ENCODE assay signal across 26 mouse cellular contexts in genomic region chr15:12546781-12547180, GRCm38 (mm10).
DNase-seq lines count a peak whose midpoint lies in the region; ATAC-seq lines count a peak whose summit lies in the region.
"Had no signal": no experiment of that assay in that cellular context is flagged by ENCODE, and none has a peak within 500 bp of the region (broad histone marks: within the 10 kb centered on the region; RNA-seq: fewer than 3 reads in every experiment).

No protein-coding gene starts in this region.

- no peaks in the 10 kb centered on the region for H3K27me3 ChIP-seq in heart, embryonic 11.5 days (ENCODE audit: control insufficient read depth, insufficient read depth, low read length)
- no peaks in the 10 kb centered on the region for H3K27me3 ChIP-seq in heart, embryonic 12.5 days (replicated peaks)
- no peaks in the 10 kb centered on the region for H3K27me3 ChIP-seq in kidney, embryonic 16.5 days (ENCODE audit: insufficient read depth, low read length)
- H3K27me3 ChIP-seq in midbrain, embryonic 16.5 days (ENCODE audit: control insufficient read depth, insufficient read depth, low read depth, low read length): no peaks in the 10 kb centered on the region
- H3K27me3 ChIP-seq in midbrain, embryonic 15.5 days (replicated peaks): peaks cover 3% of the 10 kb centered on the region; the same call in 1 of the 2 replicates
- no peaks in the 10 kb centered on the region for H3K27me3 ChIP-seq in stomach, embryonic 15.5 days (replicated peaks)
- H3K27me3 ChIP-seq: lung, embryonic 15.5 days had no signal

- no peak overlapping the region for H3K4me3 ChIP-seq in heart, embryonic 11.5 days (ENCODE audit: low read depth, low read length)
- H3K4me3 ChIP-seq in heart, embryonic 12.5 days: no peak overlapping the region
- peak overlapping the region; percentile 24 for H3K4me3 ChIP-seq in kidney, embryonic 16.5 days (ENCODE audit: low read length)
- no peak overlapping the region for H3K4me3 ChIP-seq in midbrain, embryonic 16.5 days (ENCODE audit: low read depth, low read length)
- H3K4me3 ChIP-seq in midbrain, embryonic 15.5 days: no peak overlapping the region
- no peak overlapping the region for H3K4me3 ChIP-seq in stomach, embryonic 15.5 days (replicated peaks)
- H3K4me3 ChIP-seq: forebrain, embryonic 10.5 days; heart, embryonic 10.5 days; hindbrain, embryonic 12.5 days; layer of hippocampus, adult 2 months; liver, embryonic 13.5 days; megakaryocyte, embryonic 14.5 days; midbrain, embryonic 13.5 days; neural tube, embryonic 12.5 days had no signal

- 0 out of 2 replicates have a peak overlapping the region, but pooled peaks have one; percentile 16 for H3K9ac ChIP-seq in heart, embryonic 11.5 days (ENCODE audit: low read depth, low read length)
- H3K9ac ChIP-seq in heart, embryonic 12.5 days: no peak overlapping the region
- H3K9ac ChIP-seq in kidney, embryonic 16.5 days (replicated peaks; ENCODE audit: low read length): peak overlapping the region; percentile 48; the same call in 1 of the 2 replicates
- no peak overlapping the region for H3K9ac ChIP-seq in midbrain, embryonic 16.5 days (ENCODE audit: low read depth, low read length)
- H3K9ac ChIP-seq in midbrain, embryonic 15.5 days: no peak overlapping the region
- no peak overlapping the region for H3K9ac ChIP-seq in stomach, embryonic 15.5 days
- H3K9ac ChIP-seq: hindbrain, embryonic 12.5 days; liver, embryonic 13.5 days; lung, embryonic 15.5 days; midbrain, embryonic 13.5 days; neural tube, embryonic 12.5 days had no signal

- no peak for ATAC-seq in heart, embryonic 11.5 days (replicated peaks; ENCODE audit: insufficient number of reproducible peaks, low FRiP score, low TSS enrichment)
- no peak for ATAC-seq in heart, embryonic 12.5 days (ENCODE audit: insufficient number of reproducible peaks, low FRiP score)
- ATAC-seq in kidney, embryonic 16.5 days (ENCODE audit: low FRiP score, low TSS enrichment): no peak
- no peak for ATAC-seq in midbrain, embryonic 16.5 days
- no peak for ATAC-seq in midbrain, embryonic 15.5 days (replicated peaks)
- no peak for ATAC-seq in stomach, embryonic 15.5 days (ENCODE audit: insufficient read depth, low FRiP score, low read depth)
- ATAC-seq: forebrain, embryonic 16.5 days; midbrain, embryonic 13.5 days had no signal

- no peak overlapping the region for H3K27ac ChIP-seq in heart, embryonic 11.5 days (ENCODE audit: low read depth, low read length)
- no peak overlapping the region for H3K27ac ChIP-seq in heart, embryonic 12.5 days (ENCODE audit: poor library complexity, severe bottlenecking)
- peak overlapping the region; percentile 38; the same call in 1 of the 2 replicates for H3K27ac ChIP-seq in kidney, embryonic 16.5 days (ENCODE audit: low read length)
- H3K27ac ChIP-seq in midbrain, embryonic 16.5 days (ENCODE audit: low read length): no peak overlapping the region
- no peak overlapping the region for H3K27ac ChIP-seq in midbrain, embryonic 15.5 days
- H3K27ac ChIP-seq in stomach, embryonic 15.5 days: no peak overlapping the region
- H3K27ac ChIP-seq: forebrain, embryonic 10.5 days; heart, embryonic 10.5 days; hindbrain, embryonic 12.5 days; layer of hippocampus, adult 2 months; liver, embryonic 13.5 days; midbrain, embryonic 13.5 days; neural tube, embryonic 12.5 days had no signal

- no peak for DNase-seq in kidney, adult 8-10 months
- no peak for DNase-seq in cerebellum, adult 11 months
- DNase-seq: adrenal gland, postnatal 36 days; cerebellum, adult 11-12 months; cerebellum, postnatal 10 days; gastrocnemius, postnatal 25 days; kidney, postnatal 14 days; liver, embryonic 13.5 days; right cerebral cortex, postnatal 14 days; spleen, adult 18-20 months; thymus, postnatal 25 days had no signal

- no peak overlapping the region for H3K4me2 ChIP-seq in heart, embryonic 11.5 days
- no peak overlapping the region for H3K4me2 ChIP-seq in heart, embryonic 12.5 days
- peak overlapping the region; percentile 39 for H3K4me2 ChIP-seq in kidney, embryonic 16.5 days (replicated peaks; ENCODE audit: low read depth, low read length)
- peak overlapping the region; percentile 8; the same call in 1 of the 2 replicates for H3K4me2 ChIP-seq in midbrain, embryonic 16.5 days (ENCODE audit: low read length)
- no peak overlapping the region for H3K4me2 ChIP-seq in midbrain, embryonic 15.5 days
- H3K4me2 ChIP-seq in stomach, embryonic 15.5 days: peak overlapping the region; percentile 13; the same call in 1 of the 2 replicates
- H3K4me2 ChIP-seq: hindbrain, embryonic 12.5 days; liver, embryonic 13.5 days; lung, embryonic 15.5 days; midbrain, embryonic 13.5 days; neural tube, embryonic 12.5 days had no signal

- WGBS in heart, embryonic 11.5 days (ENCODE audit: insufficient replicate concordance): 70% methylated on average over 6 of the region's 6 CpGs
- 67% methylated on average over 6 of the region's 6 CpGs for WGBS in heart, embryonic 12.5 days
- 49% methylated on average over 6 of the region's 6 CpGs for WGBS in kidney, embryonic 16.5 days
- 78% methylated on average over 6 of the region's 6 CpGs for WGBS in midbrain, embryonic 16.5 days
- WGBS in midbrain, embryonic 15.5 days: 79% methylated on average over 6 of the region's 6 CpGs
- WGBS in stomach, embryonic 15.5 days: 75% methylated on average over 6 of the region's 6 CpGs

- peaks cover 19% of the 10 kb centered on the region for H3K4me1 ChIP-seq in heart, embryonic 11.5 days (ENCODE audit: control insufficient read depth, insufficient read depth, low read length)
- H3K4me1 ChIP-seq in heart, embryonic 12.5 days (replicated peaks): peaks cover 50% of the 10 kb centered on the region
- H3K4me1 ChIP-seq in kidney, embryonic 16.5 days (ENCODE audit: insufficient read depth, low read length): peaks cover 62% of the 10 kb centered on the region
- H3K4me1 ChIP-seq in midbrain, embryonic 16.5 days (ENCODE audit: control insufficient read depth, insufficient read depth, low read length): peaks cover 18% of the 10 kb centered on the region
- peaks cover 25% of the 10 kb centered on the region for H3K4me1 ChIP-seq in midbrain, embryonic 15.5 days
- H3K4me1 ChIP-seq in stomach, embryonic 15.5 days: peaks cover 38% of the 10 kb centered on the region

- H3K36me3 ChIP-seq in heart, embryonic 11.5 days (ENCODE audit: control insufficient read depth, insufficient read depth, low read length): no peaks in the 10 kb centered on the region
- no peaks in the 10 kb centered on the region for H3K36me3 ChIP-seq in heart, embryonic 12.5 days
- H3K36me3 ChIP-seq in kidney, embryonic 16.5 days (ENCODE audit: insufficient read depth, low read length): no peaks in the 10 kb centered on the region
- no peaks in the 10 kb centered on the region for H3K36me3 ChIP-seq in midbrain, embryonic 16.5 days (ENCODE audit: control insufficient read depth, insufficient read depth, low read length)
- no peaks in the 10 kb centered on the region for H3K36me3 ChIP-seq in midbrain, embryonic 15.5 days (replicated peaks)
- H3K36me3 ChIP-seq in stomach, embryonic 15.5 days: no peaks in the 10 kb centered on the region
- H3K36me3 ChIP-seq: forebrain, embryonic 10.5 days; heart, embryonic 10.5 days; hindbrain, embryonic 12.5 days; liver, embryonic 13.5 days; lung, embryonic 15.5 days; midbrain, embryonic 13.5 days; neural tube, embryonic 12.5 days had no signal

- no peaks in the 10 kb centered on the region for H3K9me3 ChIP-seq in heart, embryonic 11.5 days (replicated peaks; ENCODE audit: control insufficient read depth, low read length)
- H3K9me3 ChIP-seq in heart, embryonic 12.5 days (replicated peaks): no peaks in the 10 kb centered on the region
- no peaks in the 10 kb centered on the region for H3K9me3 ChIP-seq in kidney, embryonic 16.5 days (ENCODE audit: low read length)
- no peaks in the 10 kb centered on the region for H3K9me3 ChIP-seq in midbrain, embryonic 16.5 days (replicated peaks; ENCODE audit: control insufficient read depth, low read length, poor library complexity, severe bottlenecking)
- no peaks in the 10 kb centered on the region for H3K9me3 ChIP-seq in midbrain, embryonic 15.5 days
- H3K9me3 ChIP-seq in stomach, embryonic 15.5 days: no peaks in the 10 kb centered on the region
- H3K9me3 ChIP-seq: forebrain, embryonic 10.5 days; heart, embryonic 10.5 days; hindbrain, embryonic 12.5 days; liver, embryonic 13.5 days; lung, embryonic 15.5 days; megakaryocyte, embryonic 14.5 days; midbrain, embryonic 13.5 days; neural tube, embryonic 12.5 days had no signal

Comparison
In these comparisons a context has a peak if more than half of its experiments do, and no peak if none do; other contexts are left out.
1. H3K4me2 ChIP-seq: peak in kidney, embryonic 16.5 days (single experiment), midbrain, embryonic 16.5 days (single experiment) and stomach, embryonic 15.5 days (single experiment); none in heart, embryonic 11.5 days (single experiment), heart, embryonic 12.5 days (single experiment) and midbrain, embryonic 15.5 days (single experiment).
2. H3K9ac ChIP-seq: peak in heart, embryonic 11.5 days (single experiment) and kidney, embryonic 16.5 days (single experiment); none in heart, embryonic 12.5 days (single experiment), midbrain, embryonic 16.5 days (single experiment), midbrain, embryonic 15.5 days (single experiment) and stomach, embryonic 15.5 days (single experiment).